Mouse (Mus musculus): ENCODE data around the gene Mgat4a.

The Mgat4a gene

DNA sequence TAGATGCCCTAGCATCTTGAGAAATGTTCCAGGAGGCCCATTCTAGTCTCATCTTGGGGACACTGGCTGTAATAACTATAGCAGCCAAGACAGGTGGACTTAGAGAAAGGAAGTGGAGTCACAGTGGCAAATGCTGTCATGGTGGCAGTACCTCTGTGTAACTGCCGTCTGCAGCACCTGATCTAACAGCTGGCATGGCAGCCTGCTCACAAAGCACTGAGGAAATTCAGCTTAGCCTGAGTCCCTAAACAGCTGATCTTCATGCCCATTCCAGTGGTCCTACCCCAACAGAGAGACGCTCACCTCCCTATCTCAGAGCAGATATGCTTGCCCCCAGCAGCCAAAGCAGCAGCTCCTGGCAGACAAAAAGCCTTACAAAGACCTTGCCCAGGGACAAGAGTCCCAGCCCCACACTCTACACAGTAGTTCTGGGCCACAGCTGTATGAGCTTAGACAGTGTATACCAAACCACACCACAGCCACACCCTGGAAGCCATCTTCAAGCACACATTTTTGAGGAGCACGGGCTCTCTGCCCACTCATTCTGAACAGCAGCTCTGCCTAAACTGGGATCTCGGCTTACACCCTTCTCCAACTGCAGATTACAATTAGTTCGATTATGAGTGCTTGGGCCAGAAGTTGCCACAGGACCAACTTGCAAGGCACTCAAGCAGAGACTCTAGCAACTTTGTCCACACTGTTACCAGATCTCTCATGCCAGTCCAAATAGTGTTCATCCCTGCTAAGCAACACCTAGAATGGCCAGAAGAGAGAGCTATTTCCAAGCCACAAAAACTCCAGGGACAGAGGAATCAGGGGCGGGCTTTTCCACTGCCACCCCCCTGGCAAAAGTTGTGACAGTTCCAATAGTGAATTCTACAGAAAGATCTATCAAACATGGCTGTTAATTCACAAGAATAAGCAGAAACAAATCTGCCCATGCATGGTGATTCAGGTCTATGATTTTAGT lies 69.4 kb downstream of the Mgat4a start:
- CTCF ChIA-PET: no interaction called here

GRCm38 (mm10) chr1:37469007-37469406 lies 71.8 kb downstream of the Mgat4a start:
- CTCF ChIA-PET: no interaction called here

DNA sequence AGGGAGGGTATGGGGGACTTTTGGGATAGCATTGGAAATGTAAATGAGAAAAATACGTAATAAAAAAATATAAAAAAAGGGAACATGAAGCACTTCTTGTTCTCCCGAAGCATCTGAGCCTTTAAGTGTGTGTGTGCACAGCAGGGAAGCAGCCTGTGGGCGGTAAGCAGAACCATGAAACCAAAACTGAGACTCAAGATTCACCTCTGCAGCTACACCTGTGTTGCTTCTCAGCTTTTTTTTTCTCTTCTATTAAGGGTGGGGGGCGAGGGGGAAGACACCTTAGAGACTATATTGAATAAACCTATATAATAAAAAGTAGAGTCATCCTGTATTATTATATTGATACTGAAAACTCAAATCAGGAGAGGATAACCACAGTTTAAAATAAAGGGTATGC lies 73.0 kb downstream of the Mgat4a start:
- CTCF ChIA-PET: interaction anchor here (0.7 kb wide), 1 partner anchor 1031 kb away, joined by 4 read pairs; no protein-coding TSS in a partner anchor

GRCm38 (mm10) chr1:37466322-37466995 lies 74.4 kb downstream of the Mgat4a start:
- CTCF ChIA-PET: interaction anchor here (0.6 to 0.7 kb wide), 2 partner anchors 19 to 1436 kb away, joined by 3 to 13 read pairs; no protein-coding TSS in a partner anchor

DNA sequence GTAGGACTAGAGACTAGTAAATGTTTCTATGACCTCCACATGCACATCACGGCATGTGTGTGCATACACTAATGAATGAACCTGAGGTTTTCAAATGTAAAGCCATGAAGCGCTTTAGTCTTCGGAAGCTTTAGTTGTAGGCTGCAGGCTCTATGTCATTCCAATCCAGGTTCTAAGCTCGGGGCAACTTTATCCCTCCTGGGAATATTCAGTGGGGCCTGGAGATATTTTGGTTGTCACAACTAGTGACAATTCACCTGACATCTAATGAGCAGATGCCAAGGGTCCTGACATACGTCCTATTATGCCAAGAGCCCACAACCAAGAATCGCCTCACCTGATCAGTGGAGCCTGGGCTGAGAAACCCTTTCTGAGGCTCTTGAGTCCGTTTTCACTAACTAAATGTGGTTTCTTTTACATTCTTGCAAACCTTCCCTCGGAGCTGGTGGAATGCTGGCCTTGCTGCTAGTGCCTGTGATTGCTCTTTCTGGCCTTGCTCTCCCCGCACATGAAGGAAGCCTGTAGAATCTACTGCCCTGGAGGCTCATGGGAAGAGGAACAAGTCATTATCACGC lies 75.9 kb downstream of the Mgat4a start:
- CTCF ChIA-PET: no interaction called here

DNA sequence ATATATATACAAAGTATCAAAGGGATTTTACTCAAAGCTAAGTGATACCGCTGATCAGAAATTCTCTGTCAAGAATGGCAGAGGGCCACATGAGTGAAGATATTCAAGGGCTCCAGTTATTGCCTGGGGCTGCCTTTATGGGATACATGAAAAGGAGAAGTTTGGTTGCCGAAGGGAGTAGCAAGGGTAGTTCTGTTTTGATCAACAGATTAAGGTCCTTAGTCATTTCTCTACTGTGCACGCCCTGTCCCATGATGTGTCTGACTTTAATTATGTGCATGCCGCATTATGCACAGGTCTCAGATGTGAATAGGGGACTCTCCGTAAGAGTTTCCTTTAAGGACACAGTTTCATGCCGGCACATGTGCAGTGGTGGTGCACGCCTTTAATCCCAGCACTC lies 83.3 kb downstream of the Mgat4a start:
- CTCF ChIA-PET: no interaction called here

DNA sequence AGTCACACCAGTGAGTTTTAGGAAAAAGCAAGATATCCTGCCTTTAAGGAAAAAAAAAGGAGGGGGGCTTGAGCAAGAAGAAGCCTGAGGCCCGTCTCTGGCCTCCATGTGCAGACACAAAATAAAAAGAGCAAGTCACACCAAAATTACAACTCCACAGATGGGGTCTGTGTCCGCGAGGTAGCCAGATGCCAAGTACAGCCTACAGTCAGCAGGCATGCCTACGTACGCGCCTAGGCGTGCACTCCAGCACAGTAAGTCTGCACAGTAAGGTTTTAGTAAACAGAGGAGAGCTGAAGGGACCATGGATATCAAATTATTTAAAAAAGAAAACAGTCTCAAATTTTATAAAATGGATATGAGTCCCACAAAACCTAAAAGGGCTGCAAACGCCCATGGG lies 89.5 kb downstream of the Mgat4a start:
- CTCF ChIA-PET: interaction anchor here (0.7 kb wide), 2 partner anchors 11 to 12 kb away, joined by 3 read pairs; no protein-coding TSS in a partner anchor

GRCm38 (mm10) chr1:37448361-37449095 lies 92.3 kb downstream of the Mgat4a start:
- CTCF ChIA-PET: interaction anchor here (0.6 to 0.7 kb wide), 4 partner anchors 17 to 187 kb away, joined by 3 to 19 read pairs (median 4); no protein-coding TSS in a partner anchor

DNA sequence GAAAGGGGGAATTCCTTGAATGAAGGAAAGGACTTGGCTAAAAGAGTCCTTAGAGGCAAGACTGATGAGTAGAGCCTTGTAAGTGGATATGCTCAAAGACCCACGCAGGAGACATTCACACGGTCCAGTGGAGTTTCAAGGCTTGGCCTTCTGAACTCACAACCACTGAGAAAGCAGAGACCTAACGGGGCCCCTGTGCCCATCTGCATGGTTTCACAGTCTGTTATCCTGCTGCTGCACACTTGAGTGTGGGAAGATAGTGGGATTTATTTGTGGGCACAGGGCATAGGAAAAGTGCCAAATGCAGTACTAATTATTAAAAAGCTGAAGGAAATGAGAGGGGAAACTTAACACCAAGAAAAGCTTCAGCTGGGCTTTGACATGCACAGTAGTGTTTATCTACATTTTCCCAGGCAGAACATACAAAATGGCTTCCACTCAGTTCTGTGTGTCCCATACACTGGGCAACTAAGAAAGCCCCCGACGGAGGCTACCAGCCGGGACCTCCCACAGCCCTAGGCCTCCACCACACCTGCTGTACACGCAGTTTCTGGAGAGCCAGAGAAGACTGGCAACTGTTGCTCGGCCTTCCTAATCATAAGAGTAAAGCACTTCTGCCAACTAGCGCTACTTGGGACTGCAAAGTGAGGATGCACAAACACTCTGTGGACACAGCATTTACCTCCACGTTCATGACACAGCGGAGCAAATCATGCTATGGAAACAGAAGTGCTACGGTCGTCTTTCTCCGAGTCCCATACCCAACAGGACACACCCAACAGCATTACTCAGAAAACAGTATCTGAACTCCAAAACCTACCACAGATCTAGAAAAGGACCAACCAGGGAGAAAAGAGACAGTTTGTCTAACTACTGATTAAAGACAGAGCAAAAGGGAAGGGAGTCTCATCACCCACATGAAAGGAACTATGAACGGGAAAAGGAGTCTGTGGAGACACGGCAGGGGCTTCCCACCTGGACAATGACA lies 97.7 kb downstream of the Mgat4a start:
- CTCF ChIA-PET: no interaction called here

- CTCF ChIA-PET: no interaction called here
Measured at GRCm38 (mm10) chr1:37436419-37436818, 104.4 kb downstream of the Mgat4a start.

DNA sequence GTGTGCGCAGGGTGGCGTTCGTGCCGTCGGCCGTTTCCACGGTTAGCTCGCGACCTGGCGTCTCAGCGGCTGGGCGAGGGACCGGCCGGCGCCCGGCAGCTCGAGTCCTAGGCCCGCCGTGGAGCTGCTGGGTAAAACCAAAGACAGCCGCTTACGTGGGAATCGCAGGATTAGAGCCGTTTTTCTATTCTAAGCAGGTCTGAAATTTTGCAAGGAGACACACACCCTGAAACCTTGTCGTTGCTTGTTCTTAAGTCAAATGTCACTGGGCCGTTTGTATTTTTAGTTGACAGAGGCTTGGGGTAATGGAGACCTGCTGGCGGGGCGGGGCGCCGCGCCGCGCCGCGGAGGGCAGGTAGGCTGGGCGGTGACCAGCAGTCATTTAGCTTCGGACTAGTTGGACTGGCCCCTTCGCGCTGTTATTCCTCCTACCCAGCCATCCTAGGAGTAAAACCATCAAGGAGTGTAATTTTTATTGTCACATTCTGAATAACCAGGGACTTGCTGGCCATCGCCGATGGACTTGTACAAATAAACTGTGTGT lies 110.4 kb downstream of the Mgat4a start:
- CTCF ChIA-PET: interaction anchor here (0.6 to 0.7 kb wide), 3 partner anchors 482 to 495 kb away, joined by 3 to 4 read pairs (median 3); no protein-coding TSS in a partner anchor

DNA sequence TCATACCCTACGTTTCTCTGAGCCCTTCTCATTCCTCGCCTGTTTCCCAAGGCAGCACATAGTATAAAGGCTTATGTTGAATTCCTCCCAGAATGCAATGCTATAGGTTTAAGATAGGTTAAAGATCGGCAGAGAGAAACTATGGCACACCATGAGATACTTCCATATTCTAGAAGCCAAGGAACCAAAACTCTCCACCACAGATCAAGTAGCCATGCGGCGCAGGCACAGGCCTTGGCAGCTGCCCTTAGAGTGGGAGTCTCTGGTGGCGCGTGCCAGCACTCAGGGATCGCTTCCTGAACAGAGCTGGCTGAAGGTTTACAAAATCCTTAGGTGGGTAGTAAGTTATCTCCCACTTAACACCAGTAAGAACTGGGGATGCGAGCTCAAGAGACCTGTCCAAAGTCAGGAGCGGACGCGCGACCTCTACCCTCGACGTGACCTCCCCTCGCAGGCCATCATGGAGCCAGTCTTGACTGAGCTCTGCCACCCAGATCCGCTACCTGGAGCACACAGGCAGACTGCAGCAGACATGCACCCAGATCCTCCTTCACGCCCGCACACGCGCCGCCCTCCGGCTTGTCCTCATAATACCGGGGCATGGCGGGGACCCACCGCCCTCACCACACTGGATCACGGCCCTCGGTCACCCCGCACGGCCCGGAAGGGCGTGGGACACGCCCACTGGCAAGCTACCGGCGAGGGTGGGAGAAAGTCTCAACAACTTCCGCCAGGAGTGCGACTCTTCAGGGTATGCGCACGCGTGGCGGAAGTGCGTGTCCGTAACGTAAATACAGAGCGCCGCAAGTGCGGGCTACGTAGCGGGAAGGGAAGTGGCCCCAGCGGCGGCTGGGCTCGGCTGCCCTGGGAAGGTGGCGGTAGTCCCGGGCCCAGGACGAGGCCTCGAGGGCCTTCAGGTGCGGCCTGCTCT lies 111.2 kb downstream of the Mgat4a start, which contains the start of the genes Coa5 and Unc50:
Gene Coa5 (minus strand): TSS at position 738 of the 931 bp plus-strand sequence.
Gene Unc50 (plus strand): TSS at position 774 of the 931 bp plus-strand sequence.
- CTCF ChIA-PET: interaction anchor here (0.7 kb wide), 1 partner anchor 490 kb away, joined by 3 read pairs; no protein-coding TSS in a partner anchor

DNA sequence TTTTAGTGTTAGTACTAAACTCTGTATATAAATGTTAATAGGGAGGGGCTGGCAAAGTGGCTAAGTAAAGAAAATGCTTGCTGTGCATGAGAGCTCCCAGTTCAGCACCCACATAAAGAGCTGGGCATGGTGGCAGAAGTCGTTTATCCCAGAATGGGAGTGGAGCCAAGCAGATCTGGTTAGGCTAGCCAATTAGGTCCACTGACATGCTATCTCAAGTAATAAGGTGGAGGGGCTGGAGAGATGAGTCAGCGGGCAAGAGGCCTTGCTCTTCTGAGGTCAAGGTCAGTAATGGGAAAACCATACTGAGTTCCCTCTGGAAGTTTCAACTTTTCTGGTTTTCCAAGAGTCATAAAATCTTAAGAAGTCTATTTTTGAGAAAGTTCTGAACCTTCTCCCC lies 111.9 kb downstream of the Mgat4a start:
- CTCF ChIA-PET: no interaction called here

DNA sequence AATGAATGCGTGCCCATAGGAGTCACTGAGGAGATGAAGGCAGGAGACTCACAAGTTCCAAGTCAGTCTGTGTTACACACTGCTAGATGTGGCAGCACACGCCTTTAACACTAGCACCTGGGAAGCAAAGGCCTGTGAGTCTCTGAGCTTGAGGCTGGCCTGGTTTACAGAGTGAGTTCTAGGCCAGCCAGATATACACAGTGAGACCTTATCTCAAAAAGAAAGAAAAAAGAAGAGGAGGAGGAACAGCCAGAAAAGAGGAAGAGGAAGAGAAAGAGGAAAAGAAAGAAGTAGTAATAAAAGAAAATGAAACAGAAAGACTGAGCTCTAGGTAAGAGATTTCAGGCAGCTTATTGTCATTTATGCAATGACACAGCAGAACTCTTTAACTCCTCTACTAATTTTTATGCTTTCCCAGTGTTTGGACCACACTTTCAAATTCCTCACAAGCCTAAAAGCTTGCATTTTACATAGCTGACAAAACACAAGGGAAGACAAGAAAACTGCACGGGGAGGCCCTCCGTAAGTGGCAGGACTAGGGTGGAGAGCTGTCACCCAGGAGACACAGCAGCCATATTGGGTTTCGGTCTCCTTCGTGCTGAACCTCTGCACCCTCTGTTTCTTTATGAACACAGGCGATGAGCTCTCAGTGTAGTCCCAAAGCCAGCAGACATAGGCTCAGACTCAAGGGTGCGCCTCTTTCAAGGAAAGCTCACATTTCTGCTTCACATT lies 113.5 kb downstream of the Mgat4a start:
- CTCF ChIA-PET: no interaction called here

- CTCF ChIA-PET: interaction anchor here (1.2 kb wide), 1 partner anchor 12 kb away, joined by 3 read pairs; no protein-coding TSS in a partner anchor
Measured at GRCm38 (mm10) chr1:37419420-37419819, 121.4 kb downstream of the Mgat4a start.

DNA sequence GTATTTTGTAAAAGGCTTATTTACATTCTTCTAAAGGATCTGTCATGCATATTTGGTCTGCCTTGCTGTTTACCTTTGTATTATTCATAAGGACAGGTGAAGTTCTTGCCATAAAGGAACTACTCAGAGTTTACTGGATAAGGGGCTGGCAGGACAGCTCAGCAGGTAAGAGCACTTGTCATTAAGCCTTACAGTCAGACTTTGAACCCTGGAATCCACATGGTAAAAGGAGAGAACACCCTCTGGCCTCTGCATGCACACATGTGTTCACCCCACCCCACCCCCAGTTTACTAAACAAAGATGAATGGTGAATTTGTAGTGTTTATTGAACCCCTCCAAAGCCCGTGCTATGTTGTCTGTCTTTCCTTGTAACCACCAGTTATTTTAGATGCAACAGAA lies 125.4 kb downstream of the Mgat4a start:
- CTCF ChIA-PET: no interaction called here

DNA sequence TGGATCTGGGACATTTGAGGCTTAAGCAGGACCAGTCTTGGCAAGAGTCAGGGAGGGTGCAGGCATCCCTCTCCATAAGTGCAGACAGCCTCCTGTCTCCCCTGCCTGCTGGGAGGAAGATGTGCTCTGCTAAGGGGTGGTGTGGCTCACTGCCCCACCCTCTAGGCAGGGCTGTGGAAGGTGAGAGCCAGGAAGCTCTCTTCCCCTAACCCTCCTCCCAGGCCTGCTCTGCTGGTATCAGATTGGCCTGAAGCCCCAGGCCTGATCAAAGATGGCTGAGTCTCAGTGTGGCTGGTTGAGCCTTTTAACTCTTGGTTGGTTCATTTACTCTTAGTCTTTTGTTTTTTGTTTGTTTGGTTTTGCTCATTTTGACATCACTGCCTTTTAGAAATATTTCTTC lies 131.2 kb downstream of the Mgat4a start:
- CTCF ChIA-PET: no interaction called here

DNA sequence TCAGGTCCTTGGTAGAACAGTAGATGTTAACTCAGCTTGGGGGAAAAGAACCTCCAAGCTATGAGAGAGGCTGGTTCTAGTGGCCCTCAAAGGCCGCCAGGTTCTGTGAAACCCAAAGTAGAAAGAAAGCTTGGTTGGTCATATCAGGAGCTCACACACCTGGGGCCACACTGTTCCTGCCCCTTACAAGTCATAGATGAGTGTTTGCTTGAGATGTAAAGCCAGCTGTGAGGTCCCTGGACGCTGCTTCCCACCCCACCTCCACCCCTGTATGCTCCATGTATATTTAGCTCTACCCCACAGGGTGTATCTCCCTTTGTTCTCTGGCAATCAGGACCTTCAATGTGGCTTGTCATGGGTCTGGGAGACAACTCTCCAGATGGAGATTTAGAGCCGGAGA lies 132.1 kb downstream of the Mgat4a start:
- CTCF ChIA-PET: no interaction called here

Measured in spleen, embryonic (tissue).